Mouse (Mus musculus): ENCODE data around the gene Prim2.

- TF ChIP-seq CTCF (IDR thresholded peaks at IDR 0.05; ENCODE audit: extremely low read depth, insufficient read depth, low read length) (no peak), POLR2A (IDR thresholded peaks at IDR 0.05; ENCODE audit: extremely low read depth, insufficient read depth, low read length) (no peak)
Measured at GRCm38 (mm10) chr1:33590556-33591411, 78.8 kb downstream of the Prim2 start.
